Mouse (Mus musculus) C2C12 (cell line): ENCODE results near the gene Kremen1.

Experiments used
- CEBPB ChIP-seq: IDR thresholded peaks from one replicate; pipeline ENCODE4 v1.6.1; 2011; ENCODE audit warnings: low read depth, mild to moderate bottlenecking, control low read depth, moderate library complexity
- CTCF ChIP-seq: IDR thresholded peaks from one replicate; pipeline ENCODE4 v1.5.1; 2011; ENCODE audit not compliant: control insufficient read depth, insufficient read depth, insufficient read length
- FOSL1 ChIP-seq: IDR thresholded peaks from one replicate; pipeline ENCODE4 v1.8.0; 2011; ENCODE audit warnings: mild to moderate bottlenecking, low read length; ENCODE audit not compliant: poor library complexity, insufficient read depth, severe bottlenecking
- MAX ChIP-seq: IDR thresholded peaks from one replicate; pipeline ENCODE4 v1.6.1; 2011; ENCODE audit warnings: mild to moderate bottlenecking, control low read depth
- MYOD1 ChIP-seq: IDR thresholded peaks from one replicate; pipeline ENCODE4 v1.6.1; 2011; ENCODE audit warnings: low read depth; ENCODE audit not compliant: control insufficient read depth, insufficient read length
- MYOG ChIP-seq: IDR thresholded peaks from one replicate; pipeline ENCODE4 v1.6.1; 2011; ENCODE audit not compliant: control insufficient read depth, insufficient read length; ENCODE audit errors: extremely low read depth
- USF1 ChIP-seq: IDR thresholded peaks from one replicate; pipeline ENCODE4 v1.6.1; 2011; ENCODE audit warnings: low read depth, mild to moderate bottlenecking, control low read depth, moderate library complexity

DNA sequence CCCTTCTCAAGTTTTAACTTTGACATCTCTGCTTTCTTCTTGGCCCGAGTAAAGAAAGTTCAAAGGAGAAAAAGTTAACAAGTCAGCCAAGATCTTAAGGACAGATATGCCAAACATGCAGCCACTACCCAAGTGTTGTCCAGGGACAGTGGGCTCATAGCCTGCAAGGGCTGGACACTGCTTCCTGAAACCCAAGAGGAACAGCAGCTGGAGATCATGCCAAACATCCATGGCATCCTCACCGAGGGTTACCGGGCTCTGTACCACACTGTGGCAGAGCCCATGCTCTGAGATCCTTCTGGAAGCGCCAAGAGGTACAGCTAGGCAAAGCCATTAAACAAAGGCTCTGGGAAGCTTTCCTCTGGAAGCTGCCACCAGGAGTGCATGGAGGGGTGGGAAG, 13.9 kb upstream of the Kremen1 start:
- TF ChIP-seq CEBPB (no peak), CTCF (no peak), MAX (no peak), MYOG (no peak), USF1 (no peak), MYOD1 (no peak), FOSL1 (no peak)
